Mouse (Mus musculus) gastrocnemius, postnatal 25 days (tissue): Measurements from ENCODE around the gene Lamtor5. TPM values are rescaled to one million over a fixed set of nuclear protein-coding genes. Genes with fewer than 3 reads are reported as not detected.

Experiments
- DNase-seq: peaks from one replicate; pipeline ENCODE4 v3.0.0; 2022
- long read RNA-seq, 2 experiments: library from polyadenylated mRNA; stranded (forward); transcript quantifications; one replicate each; pipeline ENCODE4 v2.0.0; 2021
- total RNA-seq, 2 experiments: library from RNA; stranded (reverse); gene quantifications; 1 replicate in 1 of 2; 2 replicates in 1 of 2; pipeline ENCODE4 v1.2.3; 2021

Lamtor5 gene
- total RNA-seq = 10 to 100 TPM; 47.5 to 55.1 TPM
- long read RNA-seq, experiment 1, transcript Lamtor5-201 (4 exons, 881 nt) = major isoform, 136 of 145 reads
- long read RNA-seq, experiment 1, partial matches to known transcripts = 2 of 145 reads
- long read RNA-seq, experiment 1, other reads (novel, unspliced or antisense) = 7 of 145 reads
- long read RNA-seq, experiment 2, transcript Lamtor5-201 (4 exons, 881 nt) = major isoform, 101 of 105 reads
- long read RNA-seq, experiment 2, partial matches to known transcripts = 1 of 105 reads
- long read RNA-seq, experiment 2, other reads (novel, unspliced or antisense) = 3 of 105 reads

GRCm38 (mm10) chr3:107278479-107279269 is at the start of gene Lamtor5:
Lamtor5 (plus strand) TSS chr3:107278858.
- DNase-seq = peak; percentile 84

- no peak for DNase-seq
Measured at GRCm38 (mm10) chr3:107229221-107229620, 49.4 kb upstream of the Lamtor5 start.

- no peak for DNase-seq
Measured at GRCm38 (mm10) chr3:107229822-107230221, 48.8 kb upstream of the Lamtor5 start.

GRCm38 (mm10) chr3:107230527-107230926 is 48.1 kb upstream of the Lamtor5 start, which contains the start of gene A630076J17Rik:
A630076J17Rik (plus strand) TSS chr3:107230614.
- no peak for DNase-seq

- DNase-seq = no peak
Measured at GRCm38 (mm10) chr3:107231202-107231601, 47.5 kb upstream of the Lamtor5 start.

- DNase-seq = peak; percentile 53
Measured at GRCm38 (mm10) chr3:107233351-107233813, 45.3 kb upstream of the Lamtor5 start.

- DNase-seq = no peak
Measured at GRCm38 (mm10) chr3:107233945-107234344, 44.7 kb upstream of the Lamtor5 start.

GRCm38 (mm10) chr3:107238051-107238450 is 40.6 kb upstream of the Lamtor5 start:
- no peak for DNase-seq

- no peak for DNase-seq
Measured at GRCm38 (mm10) chr3:107238471-107238980, 40.1 kb upstream of the Lamtor5 start.

- no peak for DNase-seq
Measured at GRCm38 (mm10) chr3:107239607-107240006, 39.1 kb upstream of the Lamtor5 start, which contains the start of gene Prok1. Prok1 (minus strand) TSS chr3:107239707.

- DNase-seq = no peak
Measured at GRCm38 (mm10) chr3:107241389-107242094, 37.1 kb upstream of the Lamtor5 start.

- no peak for DNase-seq
Measured at GRCm38 (mm10) chr3:107246876-107247275, 31.8 kb upstream of the Lamtor5 start.

- DNase-seq = no peak
Measured at GRCm38 (mm10) chr3:107249042-107249441, 29.6 kb upstream of the Lamtor5 start.

- DNase-seq = no peak
Measured at GRCm38 (mm10) chr3:107250320-107250719, 28.3 kb upstream of the Lamtor5 start.

GRCm38 (mm10) chr3:107252035-107252434 is 26.6 kb upstream of the Lamtor5 start:
- no peak for DNase-seq

- no peak for DNase-seq
Measured at GRCm38 (mm10) chr3:107253925-107254324, 24.7 kb upstream of the Lamtor5 start.

- no peak for DNase-seq
Measured at GRCm38 (mm10) chr3:107255992-107256391, 22.7 kb upstream of the Lamtor5 start.

- DNase-seq = peak; percentile 52
Measured at GRCm38 (mm10) chr3:107256724-107257123, 21.9 kb upstream of the Lamtor5 start.

GRCm38 (mm10) chr3:107257924-107258323 is 20.7 kb upstream of the Lamtor5 start:
- DNase-seq = no peak

GRCm38 (mm10) chr3:107260956-107261850 is 17.5 kb upstream of the Lamtor5 start:
- DNase-seq = peak; percentile 70

- peak; percentile 59 for DNase-seq
Measured at GRCm38 (mm10) chr3:107261851-107262165, 16.9 kb upstream of the Lamtor5 start.
